Mouse (Mus musculus) duodenum, adult 2 months (tissue): ENCODE measurements around the gene Ribc1. TPM values are rescaled to one million over a fixed set of nuclear protein-coding genes. Genes with fewer than 3 reads are reported as not detected.

Experiments
- polyA plus RNA-seq: library from polyadenylated mRNA; depleted of rRNA; stranded (reverse); fragments of >200 nt; gene quantifications from 2 replicates; pipeline ENCODE4 v1.2.3, GENCODE M21; 2012; ENCODE audit warnings: low replicate concordance; rRNA removed

Ribc1 gene
- 0.25 and 0.32 TPM in 2 replicates for polyA plus RNA-seq

GRCm38 (mm10) chrX:152016151-152017145, at the start of gene Ribc1, which contains the start of gene Smc1a:
TSS of gene Ribc1 (minus strand) at chrX:152016295.
TSS of gene Smc1a (plus strand) at chrX:152016428.

GRCm38 (mm10) chrX:152001737-152002710, 14.1 kb downstream of the Ribc1 start, which contains the start of gene Hsd17b10:
TSS of gene Hsd17b10 (plus strand) at chrX:152001845.

Other genes starting within 250 kb of the Ribc1 start
- 10.4 and 22.3 TPM in 2 replicates for gene Huwe1, start 215.5 kb downstream of the Ribc1 start, polyA plus RNA-seq
- 38.6 and 38.9 TPM in 2 replicates for gene Hsd17b10, start 14.4 kb downstream of the Ribc1 start, polyA plus RNA-seq
- 5.6 and 7.7 TPM in 2 replicates for gene Smc1a, start 133 bp upstream of the Ribc1 start, polyA plus RNA-seq
- 14.3 and 15.1 TPM in 2 replicates for gene Iqsec2, start 128.0 kb upstream of the Ribc1 start, polyA plus RNA-seq
- gene Kdm5c, start 216.7 kb upstream of the Ribc1 start, polyA plus RNA-seq: 57.0 and 68.7 TPM in 2 replicates